Comparison of ENCODE assay signal across 10 mouse cellular contexts in genomic region chr11:96345893-96346806, GRCm38 (mm10). TPM values are rescaled to one million over a fixed set of nuclear protein-coding genes. Genes with fewer than 3 reads are reported as not detected.
DNase-seq lines count a peak whose midpoint lies in the region; ATAC-seq and TF ChIP-seq lines count a peak whose summit lies in the region.
"Had no signal": no experiment of that assay in that cellular context is flagged by ENCODE, and none has a peak within 500 bp of the region (broad histone marks: within the 10 kb centered on the region; RNA-seq: fewer than 3 reads in every experiment).

No protein-coding gene starts in this region.

- H3K36me3 ChIP-seq in lung, embryonic 14.5 days (ENCODE audit: insufficient read depth), result peaks cover 46% of the 10 kb centered on the region
- no peaks in the 10 kb centered on the region for H3K36me3 ChIP-seq in embryonic facial prominence, embryonic 14.5 days (ENCODE audit: control insufficient read depth, insufficient read depth, low read length)
- H3K36me3 ChIP-seq in kidney, postnatal 0 days (ENCODE audit: insufficient read depth, low read length), result peaks cover 20% of the 10 kb centered on the region
- peaks cover 27% of the 10 kb centered on the region for H3K36me3 ChIP-seq in neural tube, embryonic 14.5 days (ENCODE audit: control insufficient read depth, insufficient read depth, low read length)
- H3K36me3 ChIP-seq: forebrain, embryonic 15.5 days had no signal

- H3K4me2 ChIP-seq in lung, embryonic 14.5 days, result peak overlapping the region; percentile 84
- peak overlapping the region; percentile 47; the same call in 1 of the 2 replicates for H3K4me2 ChIP-seq in embryonic facial prominence, embryonic 14.5 days (ENCODE audit: low read depth, low read length)
- peak overlapping the region; percentile 82 for H3K4me2 ChIP-seq in kidney, postnatal 0 days (ENCODE audit: low read length)
- peak overlapping the region; percentile 100 for H3K4me2 ChIP-seq in neural tube, embryonic 14.5 days (ENCODE audit: low read depth, low read length)
- H3K4me2 ChIP-seq: forebrain, embryonic 15.5 days had no signal

- H3K27ac ChIP-seq in lung, embryonic 14.5 days (ENCODE audit: low read depth), result peak overlapping the region; percentile 100
- H3K27ac ChIP-seq in embryonic facial prominence, embryonic 14.5 days (replicated peaks; ENCODE audit: low read depth, low read length), result no peak overlapping the region; the same call in 1 of the 2 replicates
- H3K27ac ChIP-seq in kidney, postnatal 0 days, result peak overlapping the region; percentile 95
- peak overlapping the region; percentile 100 for H3K27ac ChIP-seq in neural tube, embryonic 14.5 days (ENCODE audit: low read depth, low read length)
- H3K27ac ChIP-seq: forebrain, embryonic 15.5 days had no signal

- H3K27me3 ChIP-seq in lung, embryonic 14.5 days (ENCODE audit: insufficient read depth, low read length), result peaks cover 34% of the 10 kb centered on the region
- peaks cover 96% of the 10 kb centered on the region for H3K27me3 ChIP-seq in embryonic facial prominence, embryonic 14.5 days (replicated peaks; ENCODE audit: control insufficient read depth, insufficient read depth, low read length)
- H3K27me3 ChIP-seq in kidney, postnatal 0 days (ENCODE audit: insufficient read depth, low read length), result no peaks in the 10 kb centered on the region
- H3K27me3 ChIP-seq in neural tube, embryonic 14.5 days (ENCODE audit: control insufficient read depth, insufficient read depth, low read length), result no peaks in the 10 kb centered on the region
- H3K27me3 ChIP-seq: Patski had no signal

- H3K4me1 ChIP-seq in lung, embryonic 14.5 days (ENCODE audit: insufficient read depth), result peaks cover 30% of the 10 kb centered on the region
- no peaks in the 10 kb centered on the region for H3K4me1 ChIP-seq in embryonic facial prominence, embryonic 14.5 days (ENCODE audit: control insufficient read depth, insufficient read depth, low read length)
- H3K4me1 ChIP-seq in kidney, postnatal 0 days (replicated peaks; ENCODE audit: insufficient read depth, low read length), result peaks cover 62% of the 10 kb centered on the region
- peaks cover 87% of the 10 kb centered on the region for H3K4me1 ChIP-seq in neural tube, embryonic 14.5 days (ENCODE audit: control insufficient read depth, insufficient read depth, low read length)

- TF ChIP-seq CTCF in lung, embryonic 14.5 days (IDR thresholded peaks at IDR 0.05; ENCODE audit: low read depth), result peak; percentile 42
- TF ChIP-seq CTCF in kidney, postnatal 0 days (IDR thresholded peaks at IDR 0.05; ENCODE audit: low read depth), result peak; percentile 40

- H3K9me3 ChIP-seq in lung, embryonic 14.5 days (ENCODE audit: low read depth, low read length), result no peaks in the 10 kb centered on the region
- no peaks in the 10 kb centered on the region for H3K9me3 ChIP-seq in embryonic facial prominence, embryonic 14.5 days (ENCODE audit: control insufficient read depth, low read length)
- H3K9me3 ChIP-seq in kidney, postnatal 0 days (replicated peaks; ENCODE audit: low read length), result no peaks in the 10 kb centered on the region
- H3K9me3 ChIP-seq in neural tube, embryonic 14.5 days (ENCODE audit: control insufficient read depth, low read length), result no peaks in the 10 kb centered on the region
- H3K9me3 ChIP-seq: forebrain, embryonic 15.5 days had no signal

- WGBS in lung, embryonic 14.5 days, result 5% methylated on average over 45 of the region's 45 CpGs
- 4% methylated on average over 34 of the region's 45 CpGs for WGBS in embryonic facial prominence, embryonic 14.5 days
- 19% methylated on average over 45 of the region's 45 CpGs for WGBS in kidney, postnatal 0 days
- 2% methylated on average over 39 of the region's 45 CpGs for WGBS in neural tube, embryonic 14.5 days

- H3K4me3 ChIP-seq in lung, embryonic 14.5 days (ENCODE audit: low read depth, low read length), result peak overlapping the region; percentile 64
- H3K4me3 ChIP-seq in embryonic facial prominence, embryonic 14.5 days (ENCODE audit: low read depth, low read length), result peak overlapping the region; percentile 24
- H3K4me3 ChIP-seq in kidney, postnatal 0 days (replicated peaks; ENCODE audit: low read depth, low read length), result peak overlapping the region; percentile 25
- H3K4me3 ChIP-seq in neural tube, embryonic 14.5 days (ENCODE audit: low read depth, low read length), result peak overlapping the region; percentile 59

- DNase-seq in lung, embryonic 14.5 days, result peak; percentile 71
- DNase-seq in lung, postnatal 36 days, result no peak
- DNase-seq in embryonic facial prominence, embryonic 14.5 days (ENCODE audit: low spot score), result no peak
- DNase-seq in kidney, postnatal 0 days (ENCODE audit: low spot score), result peak; percentile 56
- DNase-seq in cerebellum, postnatal 14 days, result no peak
- no peak for DNase-seq in frontal cortex, postnatal 14 days (ENCODE audit: low spot score in 2 of 2)
- no peak for DNase-seq in left cerebral cortex, adult 8-10 months (ENCODE audit: low spot score in 2 of 2)

- peak; percentile 15; the same call in 1 of the 2 replicates for ATAC-seq in lung, embryonic 14.5 days (ENCODE audit: insufficient read depth)
- ATAC-seq in embryonic facial prominence, embryonic 14.5 days (ENCODE audit: low read depth), result no peak
- ATAC-seq in kidney, postnatal 0 days (replicated peaks; ENCODE audit: low FRiP score, low read depth), result peak; percentile 29; the same call in 1 of the 2 replicates
- ATAC-seq in neural tube, embryonic 14.5 days (ENCODE audit: low read depth), result no peak
- ATAC-seq: forebrain, embryonic 15.5 days; Patski had no signal

- H3K9ac ChIP-seq in lung, embryonic 14.5 days, result peak overlapping the region; percentile 97
- H3K9ac ChIP-seq in embryonic facial prominence, embryonic 14.5 days (ENCODE audit: low read depth, low read length), result peak overlapping the region; percentile 1; the same call in 1 of the 2 replicates
- H3K9ac ChIP-seq in kidney, postnatal 0 days (ENCODE audit: low read depth, low read length), result peak overlapping the region; percentile 55
- H3K9ac ChIP-seq in neural tube, embryonic 14.5 days (replicated peaks; ENCODE audit: low read depth, low read length), result peak overlapping the region; percentile 100
- H3K9ac ChIP-seq: forebrain, embryonic 15.5 days had no signal

RNA-seq across cellular contexts. Expression of gene Hoxb2, which starts 4.2 kb away (rescaled TPM):
- polyA plus RNA-seq in lung, embryonic 14.5 days (2014; fragmentation: Nextera tagmentation; extraction: Ambion mirVana), result 48.9 and 51.6 TPM in 2 replicates
- polyA plus RNA-seq in embryonic facial prominence, embryonic 14.5 days (2014; fragmentation: Nextera tagmentation; extraction: Ambion mirVana), result 7.5 and 8.9 TPM in 2 replicates
- 38.0 and 42.3 TPM in 2 replicates for polyA plus RNA-seq in kidney, postnatal 0 days (2015; fragmentation: Nextera tagmentation; extraction: Ambion mirVana)
- polyA plus RNA-seq in neural tube, embryonic 14.5 days (2014; fragmentation: Nextera tagmentation; extraction: Ambion mirVana), result 45.2 and 48.5 TPM in 2 replicates
- not detected for total RNA-seq in left cerebral cortex, adult 8-10 months (2022)
- polyA plus RNA-seq: forebrain, embryonic 15.5 days had no signal

RNA-seq across cellular contexts. Expression of gene Hoxb1, which starts 19.4 kb away (rescaled TPM):
- polyA plus RNA-seq in lung, embryonic 14.5 days (2014; fragmentation: Nextera tagmentation; extraction: Ambion mirVana), result 0.08 TPM in 1 of 2 replicates, not detected in the other
- 0.13 TPM in 1 of 2 replicates, not detected in the other for polyA plus RNA-seq in embryonic facial prominence, embryonic 14.5 days (2014; fragmentation: Nextera tagmentation; extraction: Ambion mirVana)
- 0.13 and 0.37 TPM in 2 replicates for polyA plus RNA-seq in kidney, postnatal 0 days (2015; fragmentation: Nextera tagmentation; extraction: Ambion mirVana)
- polyA plus RNA-seq in neural tube, embryonic 14.5 days (2014; fragmentation: Nextera tagmentation; extraction: Ambion mirVana), result 0.62 and 0.96 TPM in 2 replicates
- total RNA-seq in left cerebral cortex, adult 8-10 months (2022), result not detected
- polyA plus RNA-seq: forebrain, embryonic 15.5 days; Patski had no signal

RNA-seq across cellular contexts. Expression of gene Hoxb3, which starts 23.0 kb away (rescaled TPM):
- polyA plus RNA-seq in lung, embryonic 14.5 days (2014; fragmentation: Nextera tagmentation; extraction: Ambion mirVana), result 3.9 and 6.3 TPM in 2 replicates
- 0.81 and 1.1 TPM in 2 replicates for polyA plus RNA-seq in embryonic facial prominence, embryonic 14.5 days (2014; fragmentation: Nextera tagmentation; extraction: Ambion mirVana)
- polyA plus RNA-seq in kidney, postnatal 0 days (2015; fragmentation: Nextera tagmentation; extraction: Ambion mirVana), result 3.9 and 4.2 TPM in 2 replicates
- 13.5 and 13.9 TPM in 2 replicates for polyA plus RNA-seq in neural tube, embryonic 14.5 days (2014; fragmentation: Nextera tagmentation; extraction: Ambion mirVana)
- total RNA-seq in left cerebral cortex, adult 8-10 months (2022), result not detected
- polyA plus RNA-seq: forebrain, embryonic 15.5 days had no signal

RNA-seq across cellular contexts. Expression of gene Hoxb4, which starts 28.1 kb away (rescaled TPM):
- 3.8 and 3.9 TPM in 2 replicates for polyA plus RNA-seq in lung, embryonic 14.5 days (2014; fragmentation: Nextera tagmentation; extraction: Ambion mirVana)
- polyA plus RNA-seq in embryonic facial prominence, embryonic 14.5 days (2014; fragmentation: Nextera tagmentation; extraction: Ambion mirVana), result 0.62 and 0.70 TPM in 2 replicates
- polyA plus RNA-seq in kidney, postnatal 0 days (2015; fragmentation: Nextera tagmentation; extraction: Ambion mirVana), result 3.6 and 3.8 TPM in 2 replicates
- polyA plus RNA-seq in neural tube, embryonic 14.5 days (2014; fragmentation: Nextera tagmentation; extraction: Ambion mirVana), result 3.4 and 4.1 TPM in 2 replicates
- total RNA-seq in left cerebral cortex, adult 8-10 months (2022), result under 1 TPM in 1 of 4 experiments, not detected in 3; 0.11 TPM
- polyA plus RNA-seq: forebrain, embryonic 15.5 days had no signal

RNA-seq across cellular contexts. Expression of gene Hoxb5, which starts 43.0 kb away (rescaled TPM):
- 65.9 and 76.1 TPM in 2 replicates for polyA plus RNA-seq in lung, embryonic 14.5 days (2014; fragmentation: Nextera tagmentation; extraction: Ambion mirVana)
- 1.8 and 2.4 TPM in 2 replicates for polyA plus RNA-seq in embryonic facial prominence, embryonic 14.5 days (2014; fragmentation: Nextera tagmentation; extraction: Ambion mirVana)
- polyA plus RNA-seq in kidney, postnatal 0 days (2015; fragmentation: Nextera tagmentation; extraction: Ambion mirVana), result 10.2 and 12.9 TPM in 2 replicates
- polyA plus RNA-seq in neural tube, embryonic 14.5 days (2014; fragmentation: Nextera tagmentation; extraction: Ambion mirVana), result 49.1 and 52.4 TPM in 2 replicates
- not detected for total RNA-seq in left cerebral cortex, adult 8-10 months (2022)
- polyA plus RNA-seq: forebrain, embryonic 15.5 days had no signal

Comparison
In these comparisons a context has a peak if more than half of its experiments do, and no peak if none do; other contexts are left out.
1. DNase-seq: peak in lung, embryonic 14.5 days (single experiment) and kidney, postnatal 0 days (single experiment); none in lung, postnatal 36 days (single experiment), embryonic facial prominence, embryonic 14.5 days (single experiment), cerebellum, postnatal 14 days (0 of 2), frontal cortex, postnatal 14 days (0 of 2) and left cerebral cortex, adult 8-10 months (0 of 2).
2. ATAC-seq: peak in lung, embryonic 14.5 days (single experiment) and kidney, postnatal 0 days (single experiment); none in embryonic facial prominence, embryonic 14.5 days (single experiment) and neural tube, embryonic 14.5 days (single experiment).
3. H3K4me2 ChIP-seq: peak in every context shown above with its lines; median percentile 100 in neural tube, embryonic 14.5 days; 84 in lung, embryonic 14.5 days; 82 in kidney, postnatal 0 days; 47 in embryonic facial prominence, embryonic 14.5 days.
4. H3K9ac ChIP-seq: peak in every context shown above with its lines; median percentile 100 in neural tube, embryonic 14.5 days; 97 in lung, embryonic 14.5 days; 55 in kidney, postnatal 0 days; 1 in embryonic facial prominence, embryonic 14.5 days.
5. Peak in every context shown above with its lines, with median percentiles within 50 percentile points of each other: H3K4me3 ChIP-seq.